Mouse (Mus musculus): ENCODE data around the gene Ephb2. TPM values are rescaled to one million over a fixed set of nuclear protein-coding genes. Genes with fewer than 3 reads are reported as not detected.

The Ephb2 gene
- 1 to 10 TPM; 4.6 to 5.4 TPM for total RNA-seq (2021)
- long read RNA-seq, experiment 1, full-length matches to known transcripts = 2 of 4 reads
- long read RNA-seq, experiment 1, partial matches to known transcripts = 2 of 4 reads
- long read RNA-seq, experiment 1, other reads (novel, unspliced or antisense) = 0 of 4 reads
- long read RNA-seq, experiment 2, partial matches to known transcripts = 1 of 2 reads
- long read RNA-seq, experiment 2, other reads (novel, unspliced or antisense) = 1 of 2 reads

DNA sequence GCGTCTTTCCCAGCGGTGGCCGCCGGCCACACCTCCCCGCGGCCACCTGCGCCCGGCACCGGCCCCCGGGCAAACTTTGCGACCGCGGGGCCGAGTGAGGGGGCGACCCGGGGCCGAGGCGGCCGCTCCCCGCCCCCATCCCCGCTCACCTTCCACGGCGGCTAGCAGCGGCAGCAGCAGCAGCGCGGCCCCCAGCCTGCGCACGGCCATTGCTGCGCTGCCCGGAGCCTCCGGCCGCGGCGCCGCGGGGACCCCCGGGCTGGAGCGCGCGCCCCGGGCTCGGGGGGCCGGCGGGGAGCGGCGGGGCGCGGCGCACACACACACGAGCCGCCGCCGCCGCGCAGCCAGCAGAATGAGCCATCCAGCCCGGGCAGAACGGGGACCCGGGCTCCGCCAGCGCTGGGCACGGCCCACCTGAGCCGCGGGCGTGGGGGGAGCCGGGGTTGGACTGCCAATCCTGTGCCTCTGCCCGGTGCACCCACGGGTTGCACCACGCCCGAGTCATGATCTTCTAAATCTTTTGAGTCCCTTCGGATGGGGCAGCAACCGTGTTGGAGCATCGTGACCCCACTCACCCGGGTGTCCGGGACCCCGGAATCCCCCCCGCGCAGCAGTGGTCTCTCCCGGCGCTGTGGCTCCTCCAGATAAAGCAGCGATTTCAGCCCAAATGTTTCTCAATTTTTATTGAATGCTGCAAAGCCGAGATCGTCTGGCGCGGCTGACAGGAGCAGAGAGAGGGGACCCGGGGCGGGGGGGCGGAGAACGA is at the start of gene Ephb2:
TSS of gene Ephb2 (minus strand) at position 368 of the 766 bp plus-strand sequence.
- peak; percentile 67 for DNase-seq

DNA sequence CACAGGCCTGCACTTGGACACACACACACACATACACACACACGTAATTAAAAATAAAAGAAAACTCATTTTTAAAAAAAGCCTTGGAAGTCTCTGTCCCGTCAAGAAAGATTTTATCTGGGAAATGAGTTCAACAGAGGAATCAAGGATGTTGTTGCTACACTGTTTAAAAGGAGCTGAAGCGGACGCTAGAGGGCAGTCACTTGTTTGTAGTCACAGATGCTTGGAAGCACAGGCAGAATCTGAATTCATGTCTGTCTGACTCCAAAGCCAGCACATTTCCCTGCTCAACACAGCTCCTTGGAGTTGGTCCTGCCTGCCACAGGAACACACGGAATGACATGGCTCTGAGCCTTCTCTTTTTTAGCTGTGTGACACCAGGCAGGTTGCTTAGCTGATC is 42.8 kb upstream of the Ephb2 start:
- DNase-seq = no peak

DNA sequence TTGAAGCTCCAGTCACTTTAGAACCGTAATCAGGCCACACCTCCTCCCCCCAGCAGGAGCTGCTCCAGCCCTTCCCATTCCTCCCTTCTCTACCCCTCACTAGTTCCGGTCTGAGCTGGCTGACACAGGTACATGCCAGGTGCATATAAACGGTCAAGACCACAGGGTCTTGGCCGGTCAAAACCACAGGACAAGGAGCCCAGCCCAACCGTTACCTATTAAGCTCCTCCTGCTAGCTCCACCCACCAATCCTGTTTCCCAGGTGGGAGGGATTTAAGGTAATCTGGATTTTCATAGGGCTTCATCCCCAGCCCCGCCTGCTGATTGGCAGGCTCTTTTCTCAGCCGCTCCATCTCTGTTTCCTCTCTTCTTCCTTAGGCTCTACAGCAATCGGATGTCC is 42.4 kb upstream of the Ephb2 start:
- no peak for DNase-seq

DNA sequence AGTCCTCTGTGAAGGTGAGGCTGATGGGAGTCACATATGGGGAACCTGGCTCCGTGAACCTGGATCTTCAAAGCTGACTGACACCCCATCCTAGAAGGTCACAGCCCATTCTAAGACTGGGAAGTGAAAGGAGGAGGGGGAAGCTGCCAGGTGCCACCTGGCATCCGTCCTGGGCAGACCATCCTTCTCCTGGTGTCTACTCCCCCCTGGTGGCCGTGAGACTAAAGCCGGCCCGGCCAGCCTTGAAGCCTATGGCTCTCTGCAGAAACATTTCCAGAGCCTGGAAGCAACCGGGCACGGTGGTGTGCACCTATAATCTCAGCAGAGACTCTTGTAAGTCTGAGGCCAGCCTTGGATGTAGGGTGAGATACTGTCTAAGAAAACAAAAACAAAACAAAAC is 41.2 kb upstream of the Ephb2 start:
- peak; percentile 50 for DNase-seq

DNA sequence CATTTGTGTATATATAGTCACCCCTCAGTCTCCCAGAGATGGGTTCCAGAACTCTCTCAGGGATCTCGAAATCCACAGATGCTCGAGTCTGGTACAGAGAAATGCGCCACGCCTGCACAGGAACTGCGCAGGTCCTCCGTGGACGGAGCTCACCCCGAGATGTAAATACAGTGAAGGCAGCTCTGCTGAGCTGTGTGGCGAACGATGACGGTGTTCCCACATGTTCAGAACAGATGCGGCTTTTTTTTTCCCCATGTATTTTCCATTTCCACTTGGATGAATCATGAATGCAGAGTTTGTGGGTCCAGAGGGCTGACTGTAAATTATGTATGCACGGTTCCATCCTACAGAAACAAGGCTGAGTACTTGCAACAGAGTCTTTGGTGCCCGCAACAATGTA is 39.2 kb upstream of the Ephb2 start:
- no peak for DNase-seq

DNA sequence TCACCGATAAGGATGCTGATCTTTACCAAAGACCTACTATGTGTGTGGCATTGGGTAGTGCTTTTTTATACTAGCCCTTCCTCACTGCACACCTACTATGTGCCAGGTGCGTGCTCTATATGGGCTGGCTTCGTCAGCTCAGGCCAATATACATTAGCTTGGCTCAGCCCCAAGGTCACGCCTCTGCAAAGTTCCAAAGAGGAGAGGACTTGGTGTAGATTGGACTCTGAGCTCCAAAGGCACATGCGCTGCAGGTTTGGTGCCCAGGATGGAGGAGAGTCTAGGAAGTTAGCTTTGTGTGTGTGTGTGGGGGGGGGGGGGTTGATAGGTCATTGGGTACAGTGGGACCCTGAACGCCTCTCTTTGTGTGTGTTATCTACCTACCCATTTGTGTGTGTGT is 32.6 kb upstream of the Ephb2 start:
- DNase-seq = no peak

DNA sequence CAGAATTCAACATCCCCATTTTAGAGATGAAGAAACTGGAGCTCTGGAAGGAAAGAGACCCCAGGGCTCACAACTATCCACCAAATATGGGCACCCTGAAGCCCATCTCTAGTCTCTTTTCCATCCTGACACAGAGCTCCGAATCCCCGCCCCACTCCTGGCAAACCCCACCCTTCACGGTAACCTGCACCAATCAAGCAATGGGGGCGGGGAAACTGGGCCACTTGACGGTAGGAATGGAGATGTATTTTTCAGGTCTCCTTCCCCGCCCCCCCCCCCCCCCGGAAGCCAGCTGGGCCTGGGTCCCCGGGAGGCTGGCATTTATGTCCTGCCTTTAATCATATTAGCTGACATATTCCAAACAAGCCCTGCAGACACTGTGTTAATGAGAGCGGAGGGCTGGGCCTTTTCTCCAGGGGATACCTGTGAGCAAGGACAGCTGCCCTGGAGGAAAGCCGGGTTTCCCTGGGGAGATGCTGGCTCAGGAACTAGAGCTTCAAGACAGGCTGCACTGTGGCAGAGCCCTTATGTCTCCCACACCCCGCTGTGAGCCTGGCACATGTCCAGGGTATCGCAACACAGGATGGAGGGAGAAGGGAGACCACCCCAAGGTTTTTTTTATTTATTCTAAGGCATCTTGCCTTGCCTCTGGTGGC is 32.0 kb upstream of the Ephb2 start:
- DNase-seq = no peak

DNA sequence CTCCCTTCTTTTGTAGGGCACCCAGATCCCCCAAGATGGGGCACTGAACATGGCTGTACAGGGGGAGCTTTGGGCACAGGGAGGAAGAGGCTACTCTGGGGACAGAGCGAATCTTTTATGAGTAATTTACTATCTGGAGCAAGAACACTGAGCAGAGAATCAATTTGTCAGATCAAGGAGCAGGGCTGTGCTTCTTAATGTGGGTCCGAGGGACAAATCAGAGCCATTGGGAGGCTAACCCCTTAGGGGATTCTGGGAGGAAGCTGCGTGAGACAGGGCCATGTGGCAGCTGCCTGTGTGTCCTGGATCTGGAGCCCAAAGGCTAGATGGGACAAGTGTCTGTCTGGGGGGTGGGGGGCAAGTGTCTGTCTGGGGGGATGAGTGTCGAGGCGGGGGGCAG is 29.7 kb upstream of the Ephb2 start:
- DNase-seq = no peak

DNA sequence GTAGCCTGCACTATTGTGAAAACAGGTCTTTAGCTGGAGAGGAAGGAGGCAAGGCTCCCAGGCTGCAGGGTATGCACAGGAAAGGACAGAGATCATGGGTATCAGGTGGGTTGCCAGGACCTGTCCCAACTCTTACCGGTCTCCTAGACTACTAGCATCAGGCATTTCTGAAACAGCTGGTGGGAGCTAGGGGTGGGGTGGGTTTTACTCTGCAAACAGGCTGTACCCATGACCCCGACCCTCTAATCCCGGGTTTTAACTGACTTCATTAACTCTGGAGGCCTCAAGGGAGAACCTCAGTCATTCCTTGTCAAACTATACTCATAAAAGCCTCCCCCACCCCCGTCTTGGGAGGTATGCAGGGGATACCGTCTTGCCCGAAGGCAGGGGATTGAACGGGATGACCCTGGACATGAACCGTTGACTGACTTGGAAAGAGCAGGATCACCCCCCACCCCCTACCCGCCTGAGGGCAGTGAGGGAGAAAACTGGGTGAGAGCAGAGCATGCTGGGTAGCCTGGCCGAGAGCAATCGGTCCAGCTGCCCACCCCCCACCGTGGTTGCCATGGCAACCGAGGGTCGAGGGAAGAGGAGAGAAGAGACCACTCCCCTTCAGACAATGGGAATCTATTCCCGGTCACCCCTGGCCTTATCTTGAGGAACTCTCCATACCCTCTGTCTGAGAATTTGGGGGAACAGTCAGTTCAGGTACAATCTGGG is 29.1 kb upstream of the Ephb2 start:
- DNase-seq = no peak

DNA sequence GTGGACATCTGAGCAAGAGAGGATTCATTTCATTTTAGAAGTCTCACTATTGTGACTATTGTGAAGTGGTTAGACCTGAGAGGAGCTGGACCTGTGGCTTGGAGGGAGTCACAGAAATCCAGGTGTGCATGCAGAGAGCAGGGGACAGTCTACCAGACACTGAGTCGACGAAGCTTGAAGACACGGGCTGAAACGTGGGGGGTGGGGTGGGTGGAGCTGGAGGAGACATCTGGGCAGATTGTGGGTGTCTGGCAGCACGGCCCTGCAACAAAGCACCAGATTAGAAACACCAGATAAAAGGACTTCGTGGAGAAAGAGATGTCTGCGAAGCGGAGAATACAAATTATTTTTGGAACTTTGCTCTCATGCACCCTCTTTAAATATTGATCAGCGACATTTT is 27.7 kb upstream of the Ephb2 start:
- DNase-seq = no peak

DNA sequence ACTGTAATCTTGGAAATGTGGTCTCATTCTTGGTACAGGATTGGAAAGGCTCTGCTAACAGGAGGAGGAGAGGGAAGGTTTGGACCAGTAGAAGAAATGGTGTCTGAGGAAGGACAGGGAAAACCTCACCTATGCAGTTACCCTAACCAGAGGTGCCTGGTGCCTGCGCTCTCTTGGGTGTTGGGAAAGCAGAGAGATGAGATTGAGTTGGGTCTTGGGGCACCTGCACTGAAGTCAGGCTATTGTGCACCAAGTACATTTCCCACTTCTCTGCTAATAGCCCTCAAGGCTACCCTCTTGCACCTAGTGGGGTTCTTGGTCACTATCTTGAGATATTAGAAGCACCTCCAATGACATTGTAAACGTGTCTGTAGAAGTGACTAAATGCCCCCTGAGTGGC is 26.6 kb upstream of the Ephb2 start:
- no peak for DNase-seq

DNA sequence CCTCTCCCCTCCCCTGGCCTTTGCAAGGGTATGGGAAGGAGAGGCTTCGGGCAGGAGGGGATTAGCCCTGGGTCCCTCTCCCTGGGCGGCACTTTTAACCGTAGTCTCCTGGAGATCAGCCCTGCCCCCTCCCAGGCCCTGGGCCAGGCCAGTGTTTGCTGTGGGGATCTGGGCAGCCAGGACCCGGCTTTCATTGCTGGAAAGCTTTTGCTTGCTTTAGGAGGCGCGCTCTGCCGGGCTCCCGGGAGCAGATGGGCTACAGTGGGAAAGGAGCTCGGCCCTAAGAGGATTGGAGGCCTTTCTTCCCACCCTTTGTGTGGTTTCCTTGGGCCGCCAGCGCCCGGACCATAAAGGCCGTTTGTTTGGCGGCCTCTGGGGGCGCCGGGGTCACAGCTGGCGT is 26.0 kb upstream of the Ephb2 start:
- DNase-seq = no peak

DNA sequence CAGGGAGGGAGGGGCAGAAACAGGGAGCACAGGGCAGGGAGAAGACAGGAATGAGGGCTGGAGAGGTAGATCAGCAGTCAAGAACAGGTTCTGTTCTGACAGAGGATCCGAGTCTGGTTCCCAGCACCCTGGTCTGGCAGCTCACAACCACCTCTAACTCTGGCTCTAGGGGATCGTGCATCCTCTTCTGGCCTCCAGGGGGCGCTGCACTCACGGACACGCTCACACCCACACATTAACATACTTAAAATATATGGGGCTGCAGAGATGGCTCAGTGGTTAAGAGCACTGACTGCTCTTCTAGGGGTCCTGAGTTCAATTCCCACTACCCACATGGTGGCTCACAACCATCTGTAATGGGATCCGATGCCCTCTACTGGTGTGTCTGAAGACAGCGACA is 24.2 kb upstream of the Ephb2 start:
- no peak for DNase-seq

DNA sequence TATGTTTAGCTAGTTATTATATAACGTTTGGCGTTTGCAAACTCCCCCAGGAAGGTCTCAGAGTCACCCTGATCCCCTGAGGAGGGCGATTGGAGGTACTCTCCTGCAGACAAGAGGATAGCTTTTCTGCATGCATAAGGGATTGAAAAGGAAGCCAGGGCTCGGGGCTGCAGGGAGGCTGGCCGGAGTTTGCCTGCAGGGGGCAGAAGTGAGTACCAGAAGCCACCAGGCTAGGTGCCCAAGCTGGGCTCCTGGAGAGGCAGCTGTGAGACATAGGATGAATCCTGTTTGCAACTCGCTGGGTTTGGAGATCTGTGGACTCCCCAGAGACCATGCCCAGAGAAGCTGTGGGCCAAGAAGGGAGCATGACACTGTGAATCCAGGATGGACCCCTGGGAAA is 19.3 kb upstream of the Ephb2 start:
- no peak for DNase-seq

DNA sequence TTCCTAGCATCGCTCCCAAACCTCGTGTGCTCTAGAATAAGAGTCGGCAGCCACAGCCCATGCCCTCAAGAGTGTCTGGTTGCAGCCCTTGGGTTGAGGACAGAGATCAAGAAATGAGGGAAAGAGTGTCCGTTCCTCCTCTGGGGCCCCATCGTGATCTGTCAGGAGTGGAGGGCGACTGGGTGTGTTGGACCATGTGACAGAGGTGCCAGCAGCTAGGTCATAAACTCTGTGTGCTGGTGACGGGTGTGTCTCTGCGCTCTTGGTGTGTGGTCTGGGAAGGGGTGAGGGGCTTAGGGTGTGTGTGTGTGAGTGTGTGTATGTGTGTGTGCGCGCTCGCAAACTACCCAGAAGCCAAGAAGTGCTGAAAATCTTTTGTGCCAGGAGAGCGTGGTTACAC is 17.2 kb upstream of the Ephb2 start:
- no peak for DNase-seq

DNA sequence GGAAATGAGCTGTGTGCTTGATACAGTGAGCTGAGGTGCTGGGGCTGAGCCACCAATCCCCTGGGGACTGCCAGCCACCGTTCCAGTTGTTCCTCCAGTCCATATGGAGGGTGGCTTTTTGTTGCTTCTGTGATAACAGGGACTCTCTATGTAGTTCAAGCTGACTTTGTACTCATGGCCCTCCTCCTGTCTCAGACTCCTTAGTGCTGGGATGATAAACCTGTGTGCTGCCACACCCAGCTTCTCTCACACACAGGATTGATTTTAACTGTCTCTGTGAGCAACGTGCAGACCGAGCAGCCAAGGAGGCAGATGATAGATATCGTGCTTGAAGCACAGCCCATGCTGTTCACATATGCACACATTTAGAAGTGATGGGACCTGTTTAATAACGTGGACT is 16.3 kb upstream of the Ephb2 start:
- no peak for DNase-seq

DNA sequence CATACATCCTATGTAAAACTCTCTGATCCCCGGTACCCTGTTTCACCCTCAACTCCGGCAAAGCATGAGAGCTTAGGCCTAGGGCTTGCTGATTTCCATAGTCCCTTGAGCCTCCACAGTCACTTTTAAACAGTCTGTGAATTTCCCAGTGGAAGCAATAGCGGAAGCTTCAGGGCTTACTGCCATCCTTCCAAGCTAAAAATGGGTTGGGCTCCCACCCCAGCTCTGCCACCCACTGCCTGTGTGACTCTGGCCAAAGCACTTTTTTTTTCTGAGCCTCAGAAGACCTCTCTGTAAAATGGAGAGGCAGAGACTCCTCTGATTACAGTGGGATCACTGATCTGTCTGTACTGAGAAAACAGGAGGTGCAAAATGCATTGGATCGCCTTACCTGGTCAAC is 12.8 kb upstream of the Ephb2 start:
- no peak for DNase-seq

DNA sequence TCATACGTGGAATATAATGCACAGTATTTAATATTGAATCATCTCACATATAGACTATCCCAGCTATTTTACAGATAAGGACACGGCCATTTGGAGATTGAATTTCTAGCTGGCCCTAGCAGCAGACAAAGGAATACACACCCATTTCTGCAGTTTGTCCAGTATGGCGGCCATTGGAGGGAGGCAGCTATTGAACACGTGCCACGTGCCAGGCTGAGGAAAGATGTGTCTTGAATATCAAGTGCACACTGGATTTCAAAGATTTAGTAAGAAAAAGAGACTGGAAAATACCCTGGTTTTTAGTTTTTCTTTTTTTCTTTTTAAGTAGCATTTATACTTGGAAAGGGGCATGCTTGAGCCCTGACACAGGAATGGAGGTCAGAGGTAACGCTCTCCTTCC is 11.4 kb upstream of the Ephb2 start:
- DNase-seq = no peak

DNA sequence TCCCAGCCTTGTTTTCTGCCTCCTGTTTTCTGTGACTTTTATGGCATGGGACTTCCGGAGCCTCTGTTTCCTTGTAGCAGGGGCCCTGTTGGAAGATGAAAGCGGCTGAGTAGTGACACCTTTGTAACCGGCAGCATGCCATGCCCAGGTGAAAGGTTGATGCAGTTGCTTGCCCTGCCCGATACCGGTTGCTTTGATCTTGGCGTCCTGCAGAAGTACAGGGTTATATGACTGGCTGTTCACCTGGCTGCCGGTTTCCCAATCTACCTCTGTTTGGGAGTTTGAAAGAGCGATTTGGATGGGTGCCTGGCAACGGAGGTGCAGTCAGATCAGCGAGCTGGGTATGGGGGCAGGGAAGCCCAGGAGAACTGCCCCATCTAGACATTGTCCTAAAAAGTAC is 7.0 kb upstream of the Ephb2 start:
- no peak for DNase-seq

DNA sequence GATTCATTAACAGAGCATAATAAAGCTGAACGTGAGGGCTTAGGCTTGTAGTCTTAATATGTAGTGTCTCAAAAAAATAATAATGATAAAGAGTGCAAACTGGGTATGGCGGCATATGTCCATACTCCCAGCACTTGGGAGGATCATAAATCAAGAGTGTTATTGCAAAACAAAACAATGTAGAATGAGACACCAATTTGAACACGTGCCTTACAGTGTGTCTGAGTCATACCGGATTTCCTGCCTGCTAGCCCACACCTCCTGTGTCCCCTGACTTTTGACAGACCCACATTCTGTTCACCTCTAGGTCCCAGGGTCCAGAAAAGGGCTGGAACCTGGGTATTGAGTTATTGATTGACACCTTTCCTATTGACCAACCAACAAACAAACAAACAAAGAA is 6.2 kb upstream of the Ephb2 start:
- no peak for DNase-seq

DNA sequence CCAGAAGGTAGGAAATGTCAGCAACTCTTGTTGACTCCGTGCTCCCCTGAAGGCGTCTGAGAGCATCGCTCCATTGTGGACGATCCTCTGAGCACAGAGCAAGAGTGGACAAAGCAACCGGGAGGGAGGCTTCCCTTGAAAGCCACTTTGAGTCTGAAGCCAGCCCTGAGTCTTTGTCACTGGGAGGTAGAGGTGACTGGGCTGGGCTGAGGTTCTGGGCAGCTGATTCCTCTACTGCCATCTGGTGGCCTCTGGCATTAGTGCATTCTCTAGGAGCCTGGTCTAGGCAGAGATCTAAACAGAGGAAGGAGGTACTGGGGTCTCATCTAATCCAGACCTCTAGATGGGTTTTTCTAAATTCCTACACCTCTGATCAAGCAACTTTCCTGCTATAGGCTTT is 5.3 kb upstream of the Ephb2 start:
- peak; percentile 81 for DNase-seq

DNA sequence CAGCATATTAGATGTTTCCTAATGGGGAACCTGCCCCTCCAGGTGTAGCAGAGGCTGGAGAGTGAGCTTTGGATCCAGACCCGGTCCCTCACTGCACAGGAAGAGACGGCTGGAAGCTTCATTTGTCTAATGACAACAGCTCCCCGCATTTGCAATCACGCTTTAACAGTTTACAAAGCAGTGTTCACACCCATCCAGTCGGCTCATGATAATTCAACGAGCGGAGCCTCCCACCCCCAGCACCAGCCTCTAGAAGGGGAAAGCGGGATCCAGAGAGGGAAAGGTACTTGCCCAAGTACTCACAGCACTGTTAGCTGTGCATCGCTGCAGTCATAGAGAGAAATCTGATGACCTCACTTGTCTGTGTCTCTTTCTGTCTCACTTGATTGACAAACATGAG is 2.7 kb upstream of the Ephb2 start:
- DNase-seq = no peak

DNA sequence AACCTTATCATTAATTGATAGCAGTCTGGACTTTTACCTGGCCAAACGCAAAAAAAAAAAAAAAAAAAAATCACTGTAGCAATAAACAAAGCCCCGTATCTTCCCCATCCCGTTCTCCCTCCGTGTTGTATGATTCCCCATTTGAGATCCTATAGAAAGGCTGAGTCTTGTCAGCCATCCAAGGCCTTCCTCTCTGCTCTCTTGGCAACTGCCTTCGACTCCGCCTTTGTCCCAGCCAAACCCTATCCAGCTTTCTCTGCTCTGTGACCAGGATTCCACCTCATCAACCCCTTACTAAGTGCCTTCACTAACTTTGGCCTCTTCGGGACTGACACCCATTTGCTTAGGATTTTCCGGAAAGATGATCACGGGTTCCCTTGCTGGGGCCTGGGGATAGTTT is 2.2 kb upstream of the Ephb2 start:
- DNase-seq = no peak
